Mouse (Mus musculus) liver, embryonic 13.5 days (tissue): ENCODE measurements around the gene Fat2. TPM values are rescaled to one million over a fixed set of nuclear protein-coding genes. Genes with fewer than 3 reads are reported as not detected.

ENCODE experiments used
- ATAC-seq: fragments of 200-750 bp; cut with Nextera tagmentation; 2 replicates; pipeline ENCODE4 v1.8.0; 2017; ENCODE audit warnings: low read depth, mild to moderate bottlenecking, moderate number of reproducible peaks, moderate library complexity
- DNase-seq: peaks from one replicate; pipeline ENCODE4 v3.0.0; 2022
- H3K27ac ChIP-seq: fragments of 300-500 bp; sonication (generic); 2 replicates; pipeline ENCODE4 v1.5.1; 2015; ENCODE audit warnings: moderate library complexity, mild to moderate bottlenecking, inconsistent platforms
- H3K27me3 ChIP-seq: fragments of 300-500 bp; sonication (generic); 2 replicates; pipeline ENCODE4 v1.6.1; 2015; ENCODE audit warnings: mild to moderate bottlenecking, inconsistent platforms
- H3K36me3 ChIP-seq: fragments of 300-500 bp; sonication (generic); 2 replicates; pipeline ENCODE4 v1.6.1; 2015; ENCODE audit warnings: mild to moderate bottlenecking, inconsistent platforms
- H3K4me1 ChIP-seq: fragments of 300-500 bp; sonication (generic); replicated peaks from 2 replicates; pipeline ENCODE4 v1.6.1; 2015; ENCODE audit warnings: inconsistent platforms
- H3K4me2 ChIP-seq: fragments of 300-500 bp; sonication (generic); 2 replicates; pipeline ENCODE4 v1.6.1; 2015; ENCODE audit warnings: inconsistent platforms, mild to moderate bottlenecking, moderate library complexity
- H3K4me3 ChIP-seq: fragments of 300-500 bp; sonication (generic); replicated peaks from 2 replicates; pipeline ENCODE4 v1.5.1; 2015; ENCODE audit warnings: mild to moderate bottlenecking, inconsistent platforms
- H3K9ac ChIP-seq: fragments of 300-500 bp; sonication (generic); 2 replicates; pipeline ENCODE4 v1.6.1; 2015; ENCODE audit warnings: mild to moderate bottlenecking, inconsistent platforms
- H3K9me3 ChIP-seq: fragments of 300-500 bp; sonication (generic); replicated peaks from 2 replicates; pipeline ENCODE4 v1.6.1; 2016; ENCODE audit warnings: inconsistent platforms
- WGBS: fragments of 180-500 bp; shearing (Covaris S2); methylation state at CpG from one replicate; pipeline ENCODE4 v1.1.7; 2015; ENCODE audit not compliant: insufficient replicate concordance; 5-methylcytosine and 5-hydroxymethylcytosine counted together
- polyA plus RNA-seq: library from polyadenylated mRNA; unstranded; fragments of >200 nt; fragmentation: Nextera tagmentation; extraction: Ambion mirVana; gene quantifications from 2 replicates; pipeline ENCODE4 v1.2.1, GENCODE M21; 2015

Gene Fat2
- polyA plus RNA-seq, 1 experiment from 2014 or later = not detected

DNA sequence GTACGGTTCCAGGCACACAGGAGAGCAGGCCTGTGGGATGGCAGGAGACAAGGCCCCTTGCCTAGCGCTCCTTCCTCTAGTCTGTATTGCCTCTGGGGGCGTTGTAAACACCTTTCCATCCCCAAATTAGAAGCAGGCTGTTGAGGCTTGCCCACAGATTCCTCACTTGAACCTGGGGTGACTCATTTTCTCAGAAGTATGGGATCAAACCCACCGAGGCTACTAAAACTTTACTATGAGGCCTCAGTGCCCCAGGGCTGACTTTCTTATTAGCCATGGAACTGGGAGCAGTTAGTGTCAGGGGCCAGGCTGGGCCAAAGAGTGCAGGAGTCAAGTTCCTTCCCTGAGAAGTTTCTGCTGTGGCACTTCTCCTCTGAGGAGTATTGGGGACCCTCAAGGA is 28.9 kb upstream of the Fat2 start:
- H3K27ac ChIP-seq = no peak overlapping the region
- 42% methylated on average over 4 of the region's 4 CpGs for WGBS
- H3K9ac ChIP-seq = no peak overlapping the region
- no peaks in the 10 kb centered on the region for H3K4me1 ChIP-seq
- no peaks in the 10 kb centered on the region for H3K27me3 ChIP-seq
- H3K36me3 ChIP-seq = no peaks in the 10 kb centered on the region
- H3K4me3 ChIP-seq = no peak overlapping the region
- H3K9me3 ChIP-seq = no peaks in the 10 kb centered on the region
- no peak for DNase-seq
- no peak for ATAC-seq
- no peak overlapping the region for H3K4me2 ChIP-seq

DNA sequence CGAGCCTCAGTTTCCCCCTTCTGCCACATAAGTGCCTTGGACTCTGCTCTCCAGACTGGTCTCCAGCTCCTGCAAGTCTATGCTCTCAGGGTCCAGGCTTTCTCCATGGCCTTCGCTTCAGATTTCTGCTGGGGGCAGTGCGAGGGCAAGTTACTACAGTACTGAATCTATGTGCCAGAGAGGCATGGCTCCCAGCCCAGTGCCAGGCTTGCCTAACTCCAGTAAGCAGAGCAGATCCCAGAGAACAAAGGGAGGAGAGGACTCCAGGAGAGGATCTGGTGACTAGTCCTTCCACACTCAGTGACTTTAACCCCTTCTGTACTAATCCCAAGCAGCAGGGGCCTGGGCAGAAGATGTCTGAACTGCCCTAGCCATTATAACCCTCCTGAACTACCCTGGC is 28.3 kb upstream of the Fat2 start:
- 54% methylated on average over 3 of the region's 3 CpGs for WGBS
- no peak overlapping the region for H3K27ac ChIP-seq
- H3K4me3 ChIP-seq = no peak overlapping the region
- H3K9ac ChIP-seq = no peak overlapping the region
- no peak for ATAC-seq
- no peak for DNase-seq
- H3K36me3 ChIP-seq = no peaks in the 10 kb centered on the region
- H3K4me2 ChIP-seq = no peak overlapping the region
- H3K4me1 ChIP-seq = no peaks in the 10 kb centered on the region
- no peaks in the 10 kb centered on the region for H3K9me3 ChIP-seq
- no peaks in the 10 kb centered on the region for H3K27me3 ChIP-seq

GRCm38 (mm10) chr11:55358094-55358783 is 21.9 kb upstream of the Fat2 start:
- DNase-seq (no peak), ATAC-seq (no peak)
- H3K4me1 ChIP-seq = no peaks in the 10 kb centered on the region
- no peak overlapping the region for H3K27ac ChIP-seq
- 61% methylated on average over 15 of the region's 15 CpGs for WGBS
- H3K4me3 ChIP-seq = no peak overlapping the region
- H3K9me3 ChIP-seq = no peaks in the 10 kb centered on the region
- H3K4me2 ChIP-seq = no peak overlapping the region
- H3K9ac ChIP-seq = no peak overlapping the region
- no peaks in the 10 kb centered on the region for H3K36me3 ChIP-seq
- no peaks in the 10 kb centered on the region for H3K27me3 ChIP-seq

DNA sequence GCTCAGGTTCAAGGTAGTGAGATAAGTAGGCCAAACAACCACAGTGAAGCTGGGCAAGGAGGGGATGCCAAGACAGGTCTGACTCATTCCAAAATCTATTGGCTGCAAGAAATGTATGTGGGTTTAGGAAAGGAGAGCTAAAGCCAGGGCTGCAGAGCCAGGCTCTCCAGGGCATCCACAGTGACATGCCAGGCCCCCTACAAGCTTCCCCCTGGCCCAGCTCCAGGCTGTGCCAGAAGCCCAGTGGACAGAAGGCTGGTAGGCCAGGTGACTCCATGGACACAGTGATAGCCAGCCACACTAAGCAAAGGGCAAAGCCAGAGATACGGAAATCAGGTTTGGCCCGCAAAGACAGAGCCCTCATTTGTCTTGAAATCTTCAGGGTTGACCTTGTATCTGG is 20.5 kb upstream of the Fat2 start:
- Histone ChIP-seq H3K36me3 (no peaks in the 10 kb centered on the region), H3K4me1 (no peaks in the 10 kb centered on the region), H3K4me3 (no peak overlapping the region), H3K27me3 (no peaks in the 10 kb centered on the region), H3K9ac (no peak overlapping the region), H3K27ac (no peak overlapping the region), H3K9me3 (no peaks in the 10 kb centered on the region), H3K4me2 (no peak overlapping the region)
- DNase-seq = no peak
- 63% methylated on average over 2 of the region's 2 CpGs for WGBS
- ATAC-seq = no peak

- H3K4me1 ChIP-seq = no peaks in the 10 kb centered on the region
- H3K4me2 ChIP-seq = no peak overlapping the region
- DNase-seq (no peak), ATAC-seq (no peak)
- no peaks in the 10 kb centered on the region for H3K27me3 ChIP-seq
- no peaks in the 10 kb centered on the region for H3K9me3 ChIP-seq
- no peak overlapping the region for H3K27ac ChIP-seq
- no peak overlapping the region for H3K4me3 ChIP-seq
- no peaks in the 10 kb centered on the region for H3K36me3 ChIP-seq
- WGBS = 52% methylated on average over 11 of the region's 11 CpGs
- H3K9ac ChIP-seq = no peak overlapping the region
These were observed 5.6 kb upstream of the Fat2 start for GRCm38 (mm10) chr11:55341961-55342371.

DNA sequence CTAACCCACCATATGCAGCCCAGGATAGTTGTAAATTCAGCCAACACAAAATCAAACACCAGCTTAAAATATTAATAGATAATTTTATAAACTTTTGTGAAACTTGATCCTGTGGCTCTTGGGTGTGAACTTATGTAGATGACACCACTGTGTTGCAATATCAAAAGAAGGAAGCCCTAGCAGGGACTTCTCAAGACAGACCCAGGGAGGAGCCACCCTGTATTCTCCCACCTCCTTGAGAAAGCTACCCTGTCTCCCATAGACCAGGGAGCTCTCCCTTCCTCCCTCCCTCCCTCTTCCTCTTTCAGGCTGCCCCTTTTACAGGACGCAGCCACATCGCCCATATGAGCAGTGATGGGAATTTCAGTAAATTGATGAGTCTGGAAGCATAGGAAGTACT is 4.4 kb upstream of the Fat2 start:
- no peaks in the 10 kb centered on the region for H3K4me1 ChIP-seq
- no peak overlapping the region for H3K27ac ChIP-seq
- no peaks in the 10 kb centered on the region for H3K36me3 ChIP-seq
- no peak overlapping the region for H3K4me2 ChIP-seq
- WGBS = 43% methylated on average over 2 of the region's 2 CpGs
- H3K4me3 ChIP-seq = no peak overlapping the region
- no peak for ATAC-seq
- H3K9ac ChIP-seq = no peak overlapping the region
- H3K9me3 ChIP-seq = no peaks in the 10 kb centered on the region
- H3K27me3 ChIP-seq = no peaks in the 10 kb centered on the region
- no peak for DNase-seq

DNA sequence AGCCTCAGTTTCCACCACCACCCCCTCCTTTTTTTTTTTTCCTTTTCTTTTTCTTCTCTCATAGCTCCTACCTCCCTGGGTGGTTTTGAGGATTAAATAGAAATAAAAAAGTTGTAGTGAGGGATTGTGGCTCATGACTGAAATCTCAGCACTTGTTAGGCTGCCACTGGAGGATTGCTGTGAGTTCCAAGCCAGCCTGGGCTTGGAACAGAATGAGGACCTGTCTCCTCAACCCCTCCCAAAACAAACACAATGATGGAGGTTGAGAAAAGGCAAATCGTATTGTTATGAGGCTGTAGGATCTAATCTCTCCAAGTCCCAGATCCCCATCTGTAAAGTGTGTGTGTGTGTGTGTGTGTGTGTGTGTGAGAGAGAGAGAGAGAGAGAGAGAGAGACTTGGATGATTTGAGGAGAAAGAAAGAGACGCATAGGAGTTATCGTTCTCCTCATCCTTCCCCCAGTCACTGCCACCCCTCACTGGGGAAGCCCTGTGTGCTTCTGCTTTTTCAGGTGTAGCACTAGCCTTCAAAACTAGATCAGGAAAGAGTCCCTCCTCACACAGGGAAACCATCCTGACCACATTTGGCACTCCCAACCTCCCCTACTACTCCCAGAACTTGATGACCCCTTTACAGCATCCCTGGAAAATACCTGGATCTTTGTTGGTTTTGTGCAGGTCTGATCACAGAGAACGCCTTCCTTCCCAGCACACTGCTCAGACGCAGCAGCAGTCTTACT is 837 bp upstream of the Fat2 start:
- no peaks in the 10 kb centered on the region for H3K4me1 ChIP-seq
- no peaks in the 10 kb centered on the region for H3K9me3 ChIP-seq
- DNase-seq = no peak
- no peaks in the 10 kb centered on the region for H3K36me3 ChIP-seq
- H3K27me3 ChIP-seq = no peaks in the 10 kb centered on the region
- H3K9ac ChIP-seq = no peak overlapping the region
- no peak overlapping the region for H3K4me3 ChIP-seq
- H3K4me2 ChIP-seq = no peak overlapping the region
- ATAC-seq = no peak
- WGBS = 52% methylated on average over 5 of the region's 5 CpGs
- no peak overlapping the region for H3K27ac ChIP-seq

- Histone ChIP-seq H3K4me3 (no peak overlapping the region), H3K4me1 (no peaks in the 10 kb centered on the region; the same call in 1 of the 2 replicates), H3K27ac (no peak overlapping the region), H3K9ac (no peak overlapping the region), H3K4me2 (no peak overlapping the region), H3K27me3 (no peaks in the 10 kb centered on the region), H3K9me3 (no peaks in the 10 kb centered on the region), H3K36me3 (no peaks in the 10 kb centered on the region)
- DNase-seq (no peak), ATAC-seq (no peak)
- 67% methylated on average over 14 of the region's 14 CpGs for WGBS
These were observed 869 bp downstream of the Fat2 start for GRCm38 (mm10) chr11:55335314-55336076.

DNA sequence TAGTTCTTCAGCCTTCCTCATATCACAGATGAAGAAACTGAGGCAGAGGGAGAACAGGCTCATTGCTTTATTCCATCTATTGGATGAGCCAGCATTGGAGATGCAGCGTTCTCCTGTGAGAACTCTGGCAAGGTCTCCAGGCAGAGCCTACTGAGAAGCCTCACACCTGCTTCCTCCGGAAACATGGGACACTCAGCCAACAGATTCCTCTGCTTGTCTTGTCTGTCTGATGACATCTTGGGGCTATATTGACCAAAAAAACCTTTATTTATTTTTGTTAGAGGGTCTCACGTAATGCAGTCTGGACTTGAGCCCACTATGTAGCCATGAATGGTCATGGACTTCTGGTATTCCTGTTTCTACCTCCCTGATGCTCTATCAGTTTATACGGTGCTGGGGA is 1.8 kb downstream of the Fat2 start:
- H3K9me3 ChIP-seq = no peaks in the 10 kb centered on the region
- H3K27me3 ChIP-seq = no peaks in the 10 kb centered on the region
- ATAC-seq (no peak), DNase-seq (no peak)
- no peaks in the 10 kb centered on the region for H3K36me3 ChIP-seq
- no peak overlapping the region for H3K9ac ChIP-seq
- H3K4me2 ChIP-seq = no peak overlapping the region
- H3K4me3 ChIP-seq = no peak overlapping the region
- H3K27ac ChIP-seq = no peak overlapping the region
- H3K4me1 ChIP-seq = no peaks in the 10 kb centered on the region; the same call in 1 of the 2 replicates
- WGBS = 69% methylated on average over 4 of the region's 4 CpGs

DNA sequence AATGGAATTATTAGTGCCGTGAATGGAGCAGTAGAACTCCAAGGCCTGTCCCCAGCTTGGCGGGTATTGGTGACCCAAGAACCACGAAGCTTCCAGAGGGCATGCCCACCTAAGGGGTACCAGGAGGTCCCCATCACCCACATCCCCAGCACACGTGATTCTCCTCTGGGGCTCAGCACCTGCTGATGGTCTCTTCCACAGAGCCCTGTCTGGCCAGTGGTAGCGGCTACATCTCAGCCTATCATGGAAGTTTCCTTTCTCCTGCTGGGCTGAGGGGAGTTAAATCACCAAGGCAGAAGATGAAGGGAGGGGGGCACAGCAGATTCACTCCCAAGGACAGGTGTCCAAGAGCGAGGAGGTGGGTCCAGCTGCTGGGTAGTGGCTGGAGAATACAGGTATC is 2.3 kb downstream of the Fat2 start:
- WGBS = 59% methylated on average over 6 of the region's 6 CpGs
- H3K9me3 ChIP-seq = no peaks in the 10 kb centered on the region
- DNase-seq = no peak
- no peak overlapping the region for H3K27ac ChIP-seq
- no peak for ATAC-seq
- no peaks in the 10 kb centered on the region for H3K27me3 ChIP-seq
- H3K4me2 ChIP-seq = no peak overlapping the region
- H3K9ac ChIP-seq = no peak overlapping the region
- H3K36me3 ChIP-seq = no peaks in the 10 kb centered on the region
- H3K4me3 ChIP-seq = no peak overlapping the region
- no peaks in the 10 kb centered on the region; the same call in 1 of the 2 replicates for H3K4me1 ChIP-seq

DNA sequence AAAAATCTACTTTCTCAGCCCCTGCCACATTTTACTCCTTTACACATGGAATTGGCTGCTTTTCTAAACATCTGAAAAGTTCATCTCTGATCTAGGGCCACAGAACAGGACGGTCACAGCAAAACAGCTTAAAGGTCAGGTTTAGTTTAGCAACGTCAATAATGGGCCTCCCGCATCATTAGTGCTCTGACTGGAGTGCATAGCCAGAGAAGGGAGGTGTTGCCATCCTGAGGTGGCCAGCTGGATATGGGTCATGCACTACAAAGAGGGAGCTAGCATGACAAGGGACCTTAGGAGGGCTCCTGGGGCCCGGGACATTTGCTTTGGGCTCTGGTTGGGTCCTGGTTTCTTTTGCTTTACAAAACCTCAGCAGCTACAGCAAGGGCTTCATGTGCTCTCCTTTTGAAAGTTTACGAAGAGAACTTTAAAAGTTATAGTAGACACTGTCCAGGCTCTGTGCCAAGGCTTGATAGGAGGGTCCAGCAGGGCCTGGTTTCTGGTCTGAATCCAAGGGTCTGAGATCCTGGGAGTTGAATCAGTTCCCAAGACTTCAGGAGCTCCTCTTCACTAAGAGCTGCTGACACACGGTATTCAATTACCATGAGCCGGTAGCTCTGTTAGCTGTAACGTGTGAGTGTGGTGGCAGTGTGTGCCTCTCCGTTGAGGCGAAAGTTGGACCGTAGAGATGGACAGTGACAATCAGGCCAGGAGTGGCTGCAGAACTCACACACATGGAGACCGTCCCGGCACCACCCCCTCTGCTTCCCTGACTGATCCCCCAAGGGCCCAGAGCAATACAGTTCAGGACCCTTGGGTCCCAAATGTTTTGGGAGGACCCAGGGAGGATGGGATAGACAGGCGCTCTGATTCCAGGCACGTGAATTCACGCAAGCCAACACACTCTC is 6.2 kb downstream of the Fat2 start:
- DNase-seq (no peak), ATAC-seq (no peak)
- WGBS = 67% methylated on average over 16 of the region's 16 CpGs
- Histone ChIP-seq H3K9ac (no peak overlapping the region), H3K36me3 (no peaks in the 10 kb centered on the region), H3K4me1 (no peaks in the 10 kb centered on the region; the same call in 1 of the 2 replicates), H3K27ac (no peak overlapping the region), H3K9me3 (no peaks in the 10 kb centered on the region), H3K4me2 (no peak overlapping the region), H3K4me3 (no peak overlapping the region), H3K27me3 (no peaks in the 10 kb centered on the region)
